Mouse (Mus musculus): ENCODE data around the gene Vmn1r94. TPM values are rescaled to one million over a fixed set of nuclear protein-coding genes. Genes with fewer than 3 reads are reported as not detected.
"Not testable (repeated sequence)": the region's sequence is repeated elsewhere in the genome, so short reads cannot be mapped to it uniquely, and the experiment has no call there.

Vmn1r94 gene
- not detected for total RNA-seq (2021)
- long read RNA-seq, experiment 1: 0 reads
- long read RNA-seq, experiment 2: 0 reads

DNA sequence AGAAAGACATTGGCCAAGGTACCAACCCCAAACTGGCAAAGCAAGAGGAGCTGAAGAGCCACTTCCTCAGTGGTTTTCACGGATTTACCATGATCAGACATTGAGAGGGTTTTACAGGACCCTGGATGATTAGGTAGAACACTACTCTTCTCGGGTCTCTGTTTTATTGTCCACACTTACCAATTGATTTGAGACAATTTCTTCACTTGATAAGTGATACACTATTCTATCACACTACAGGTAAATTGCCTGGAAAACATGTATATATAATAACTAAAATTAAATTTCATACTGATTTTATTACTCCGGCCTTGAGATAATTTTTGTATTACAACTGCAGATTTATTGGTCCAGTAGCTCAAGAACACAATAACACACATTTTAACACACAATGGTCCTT is at the start of gene Vmn1r94:
Gene Vmn1r94, minus strand, starts transcription at position 101 of the 400 bp plus-strand sequence.
- intact Hi-C loops (cut with DNase I); DNase-seq (ENCODE audit: extremely low spot score in 1 of 2, low spot score in 2 of 2); H3K27ac ChIP-seq; H3K4me3 ChIP-seq: not testable (repeated sequence)

DNA sequence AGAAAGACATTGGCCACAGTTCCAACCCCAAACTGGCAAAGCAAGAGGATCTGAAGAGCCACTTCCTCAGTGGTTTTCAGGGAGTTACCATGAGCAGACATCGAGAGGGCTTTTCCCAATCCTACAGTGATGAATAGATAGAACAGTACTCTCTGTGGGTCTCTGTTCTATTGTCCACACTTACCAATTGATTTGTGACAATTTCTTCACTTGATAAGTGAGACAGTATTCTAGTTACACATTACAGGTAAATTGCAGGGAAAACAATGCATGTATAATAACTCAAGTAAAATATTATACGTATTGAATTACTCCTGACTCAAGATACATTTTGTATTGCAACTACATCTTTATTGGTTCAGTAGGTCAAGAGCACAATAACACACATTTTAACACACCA is 37.3 kb upstream of the Vmn1r94 start, which contains the start of gene Gm6164:
Gene Gm6164, minus strand, starts transcription at position 101 of the 400 bp plus-strand sequence.
- DNase-seq (ENCODE audit: extremely low spot score in 1 of 2, low spot score in 2 of 2); intact Hi-C loops (cut with DNase I); H3K27ac ChIP-seq; H3K4me3 ChIP-seq: not testable (repeated sequence)

DNA sequence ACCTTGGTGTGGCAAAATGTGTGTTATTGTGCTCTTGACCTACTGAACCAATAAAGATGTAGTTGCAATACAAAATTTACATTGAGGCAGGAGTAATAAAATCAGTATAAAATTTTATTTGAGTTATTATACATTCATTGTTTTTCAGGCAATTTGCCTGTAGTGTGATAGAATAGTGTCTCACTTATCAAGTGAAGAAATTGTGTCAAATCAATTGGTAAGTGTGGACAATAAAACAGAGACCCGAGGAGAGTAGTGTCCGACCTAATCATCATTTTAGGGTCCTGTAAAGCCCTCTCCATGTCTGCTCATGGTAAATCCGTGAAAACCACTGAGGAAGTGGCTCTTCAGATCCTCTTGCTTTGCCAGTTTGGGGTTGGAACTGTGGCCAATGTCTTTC is 25.2 kb upstream of the Vmn1r94 start, which contains the start of gene Vmn1r95:
Gene Vmn1r95, plus strand, starts transcription at position 301 of the 400 bp plus-strand sequence.
- intact Hi-C loops (cut with DNase I); H3K27ac ChIP-seq; H3K4me3 ChIP-seq; DNase-seq (ENCODE audit: extremely low spot score in 1 of 2, low spot score in 2 of 2): not testable (repeated sequence)

DNA sequence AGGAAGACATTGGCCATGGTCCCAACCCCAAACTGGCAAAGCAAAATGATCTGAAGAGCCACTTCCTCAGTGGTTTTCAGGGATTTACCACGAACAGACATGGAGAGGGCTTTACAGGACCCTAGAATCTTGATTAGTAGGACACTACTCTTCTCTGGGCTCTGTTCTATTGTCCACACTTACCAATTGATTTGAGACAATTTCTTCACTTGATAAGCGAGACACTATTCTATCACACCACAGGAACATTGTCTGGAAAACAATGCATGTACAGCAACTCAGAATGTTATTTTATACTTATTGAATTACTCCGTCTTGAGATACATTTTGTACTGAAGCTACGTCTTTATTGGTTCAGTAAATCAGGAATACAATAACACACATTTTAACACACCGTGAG is 29.2 kb downstream of the Vmn1r94 start, which contains the start of gene Vmn1r93:
Gene Vmn1r93, minus strand, starts transcription at position 101 of the 400 bp plus-strand sequence.
- intact Hi-C loops (cut with DNase I); H3K4me3 ChIP-seq; DNase-seq (ENCODE audit: extremely low spot score in 1 of 2, low spot score in 2 of 2); H3K27ac ChIP-seq: not testable (repeated sequence)

DNA sequence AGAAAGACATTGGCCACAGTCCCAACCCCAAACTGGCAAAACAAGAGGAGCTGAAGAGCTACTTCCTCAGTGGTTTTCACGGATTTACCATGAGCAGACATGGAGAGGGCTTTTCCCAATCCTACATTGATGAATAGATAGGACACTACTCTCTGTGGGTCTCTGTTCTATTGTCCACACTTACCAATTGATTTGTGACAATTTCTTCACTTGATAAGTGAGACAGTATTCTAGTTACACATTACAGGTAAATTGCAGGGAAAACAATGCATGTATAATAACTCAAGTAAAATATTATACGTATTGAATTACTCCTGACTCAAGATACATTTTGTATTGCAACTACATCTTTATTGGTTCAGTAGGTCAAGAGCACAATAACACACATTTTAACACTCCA is 45.7 kb downstream of the Vmn1r94 start, which contains the start of gene Gm16442:
Gene Gm16442, minus strand, starts transcription at position 101 of the 400 bp plus-strand sequence.
- H3K27ac ChIP-seq; H3K4me3 ChIP-seq; intact Hi-C loops (cut with DNase I); DNase-seq (ENCODE audit: extremely low spot score in 1 of 2, low spot score in 2 of 2): not testable (repeated sequence)

Other genes with a start within 250 kb of the Vmn1r94 start
- 10 to 100 TPM; 14.6 to 14.8 TPM for gene Pvr, start 247.2 kb downstream of the Vmn1r94 start, total RNA-seq (2021)
- not detected for gene Igsf23, start 217.6 kb downstream of the Vmn1r94 start, total RNA-seq (2021)
- gene Ceacam20, start 203.0 kb downstream of the Vmn1r94 start, total RNA-seq (2021): not detected
- not detected for gene Nlrp9b, start 176.9 kb downstream of the Vmn1r94 start, total RNA-seq (2021)
- gene Vmn1r91, start 68.7 kb downstream of the Vmn1r94 start, total RNA-seq (2021): not detected
- gene Gm16442, start 45.8 kb downstream of the Vmn1r94 start, total RNA-seq (2021): not detected
- gene Vmn1r93, start 29.3 kb downstream of the Vmn1r94 start, total RNA-seq (2021): not detected
- not detected for gene Vmn1r95, start 25.3 kb upstream of the Vmn1r94 start, total RNA-seq (2021)
- not detected for gene Gm6164, start 37.2 kb upstream of the Vmn1r94 start, total RNA-seq (2021)
- gene Gm4498, start 65.5 kb upstream of the Vmn1r94 start, total RNA-seq (2021): not detected
- gene Gm5890, start 94.5 kb upstream of the Vmn1r94 start, total RNA-seq (2021): not detected
- not detected for gene Gm4133, start 165.7 kb upstream of the Vmn1r94 start, total RNA-seq (2021)
- gene Gm5728, start 207.0 kb upstream of the Vmn1r94 start, total RNA-seq (2021): not detected
- not detected for gene Vmn1r100, start 249.6 kb upstream of the Vmn1r94 start, total RNA-seq (2021)